Mouse (Mus musculus): Measurements from ENCODE around the gene Ltbp4.

GRCm38 (mm10) chr7:27315958-27316357 is 21.5 kb downstream of the Ltbp4 start:
- no peak for TF ChIP-seq POLR2A (IDR thresholded peaks at IDR 0.05; ENCODE audit: extremely low read depth, insufficient read depth, low read length)
- no peak for TF ChIP-seq CTCF (IDR thresholded peaks at IDR 0.05; ENCODE audit: extremely low read depth, insufficient read depth, low read length)
